Mouse (Mus musculus) adrenal gland (tissue): Measurements from ENCODE around the gene Sccpdh.

ENCODE experiments used
- intact Hi-C: fragments of 180-260 bp; cut with DNase I; formaldehyde crosslinking; loops from one replicate; pipeline ENCODE4 v1.15.1; 2025

The Sccpdh gene

DNA sequence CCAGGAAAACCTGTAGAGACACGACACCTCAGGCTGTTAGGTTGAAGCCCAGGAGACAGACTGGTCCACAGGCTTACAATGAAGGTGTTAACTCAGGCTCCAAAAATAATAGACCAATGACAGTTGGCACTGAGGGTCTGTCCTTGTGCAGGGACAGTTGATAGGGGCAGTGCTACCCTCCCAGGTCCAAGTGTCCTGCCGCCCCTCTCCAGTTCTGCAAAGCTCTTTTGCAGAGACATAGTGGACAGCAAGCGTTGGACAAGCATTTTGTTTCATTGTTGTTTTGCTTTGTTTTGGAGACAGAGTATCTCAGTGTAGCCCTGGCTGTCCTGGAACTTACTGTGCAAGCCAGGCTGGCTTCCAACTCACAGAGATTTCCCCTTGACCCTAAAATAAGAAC, 63.4 kb downstream of the Sccpdh start:
- intact Hi-C loops = loop anchor here (10.0 kb wide), 1 partner anchor 87 kb away; no protein-coding TSS in a partner anchor

GRCm38 (mm10) chr1:179734500-179735474, 66.8 kb downstream of the Sccpdh start:
- intact Hi-C loops = loop anchor here (10.0 kb wide), 1 partner anchor 90 kb away; no protein-coding TSS in a partner anchor

DNA sequence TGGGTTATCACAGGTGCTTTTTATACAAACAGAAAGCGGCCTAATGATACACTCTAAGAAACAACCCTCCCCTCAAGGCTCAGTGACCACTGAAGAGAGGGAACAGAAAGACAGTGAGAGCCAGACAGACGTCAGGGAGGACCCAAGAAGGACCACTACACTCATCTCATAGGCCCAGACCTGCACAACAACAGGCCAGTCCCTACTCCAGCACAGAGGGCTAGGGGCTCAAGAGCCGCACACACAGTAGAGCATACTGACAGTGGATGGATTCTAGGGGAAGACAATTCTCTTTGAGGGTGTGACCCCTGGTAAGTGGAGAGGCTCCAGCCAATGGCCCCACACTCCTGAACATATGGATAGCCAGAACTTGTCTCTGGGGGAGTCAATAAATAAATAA, 68.5 kb downstream of the Sccpdh start:
- intact Hi-C loops = loop anchor here (10.0 kb wide), 1 partner anchor 92 kb away; no protein-coding TSS in a partner anchor
